Mouse (Mus musculus): Measurements from ENCODE around the gene Dgcr2.

- TF ChIP-seq POLR2A (IDR thresholded peaks at IDR 0.05; ENCODE audit: low read depth, low read length) (no peak), CTCF (IDR thresholded peaks at IDR 0.05; ENCODE audit: extremely low read depth, insufficient read length, insufficient replicate concordance, low read depth, low read length) (no peak)
Measured at GRCm38 (mm10) chr16:17812120-17812519, 86.2 kb downstream of the Dgcr2 start.

Data from small intestine, adult 2 months (tissue).